Mouse (Mus musculus): ENCODE measurements at regions not wholly inside any gene's neighbourhood (a gene's known extent, or its start where the extent isn't known, plus 50 kb on each side); places are given as distances from the start of the nearest gene placed in this dataset.

DNA sequence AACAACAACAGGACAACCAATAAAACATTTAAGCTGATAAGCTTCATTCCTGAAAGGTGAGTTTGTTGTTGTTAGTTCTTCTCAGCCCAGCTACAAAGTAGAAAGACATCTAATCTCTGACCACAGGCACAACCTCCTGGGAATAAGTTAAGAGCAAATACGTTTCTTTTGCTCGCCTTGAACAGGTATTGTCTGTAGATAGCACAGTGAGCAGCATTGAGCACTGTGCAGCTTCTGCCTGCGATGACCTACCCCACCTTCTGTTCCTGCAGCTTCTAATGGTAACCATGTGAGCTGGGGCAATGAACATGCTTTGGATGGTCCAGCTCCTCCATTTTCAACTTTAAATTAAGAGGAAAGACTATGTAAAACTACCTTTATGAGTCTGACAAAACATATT, 509.8 kb upstream of the Adgrl2 start:
- no peak for DNase-seq (ENCODE audit: low read depth)

DNA sequence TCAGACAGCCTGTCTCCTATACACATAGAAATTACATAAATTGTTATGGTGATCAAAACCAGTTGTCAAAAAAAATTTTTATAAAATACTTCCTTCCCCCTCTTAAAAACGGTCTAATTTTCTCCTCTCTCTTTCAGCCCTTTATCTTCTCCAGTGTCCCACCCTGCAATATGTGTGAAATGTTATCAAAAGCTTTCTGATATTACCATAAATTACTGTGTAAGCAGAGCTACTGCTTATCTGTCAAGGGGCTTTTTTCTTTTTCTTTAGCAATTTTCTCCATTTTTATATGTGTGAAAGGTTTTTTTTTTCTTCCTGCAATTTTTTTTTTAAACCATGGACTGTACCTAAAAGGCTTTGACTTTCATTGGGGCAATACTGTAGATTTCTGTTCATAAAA, 508.4 kb upstream of the Adgrl2 start:
- DNase-seq (ENCODE audit: low read depth), result no peak

DNA sequence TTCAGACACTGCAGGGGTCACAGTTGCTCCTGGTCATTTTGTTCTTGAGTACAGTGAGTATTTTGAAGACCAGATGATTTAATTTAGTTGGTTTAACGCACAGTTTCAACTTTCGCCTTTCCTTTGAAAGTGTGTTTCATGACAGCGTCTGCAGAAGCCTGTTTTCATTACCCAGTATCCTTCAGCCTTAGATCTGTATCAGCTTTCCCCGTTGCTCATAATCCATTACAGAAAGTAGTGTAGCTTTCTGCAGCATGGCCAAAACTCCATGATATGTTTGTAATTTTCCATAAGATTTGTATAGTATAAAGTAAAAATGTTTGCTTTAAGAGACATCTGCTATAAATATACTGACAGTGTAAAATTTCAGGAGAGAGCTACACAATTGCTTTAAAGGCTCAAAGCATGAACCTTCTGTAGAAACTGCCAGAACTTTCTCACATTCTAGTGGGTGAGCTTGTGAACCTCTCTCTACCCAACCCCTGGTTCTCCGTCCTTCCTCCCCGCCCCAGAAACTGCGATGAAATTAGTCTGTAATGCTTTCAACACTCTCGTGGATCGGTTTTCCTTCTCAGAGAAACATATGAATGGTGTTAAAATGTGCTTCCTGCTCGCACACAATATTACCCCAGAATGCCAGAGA, 506.6 kb upstream of the Adgrl2 start:
- DNase-seq (ENCODE audit: low read depth), result no peak

DNA sequence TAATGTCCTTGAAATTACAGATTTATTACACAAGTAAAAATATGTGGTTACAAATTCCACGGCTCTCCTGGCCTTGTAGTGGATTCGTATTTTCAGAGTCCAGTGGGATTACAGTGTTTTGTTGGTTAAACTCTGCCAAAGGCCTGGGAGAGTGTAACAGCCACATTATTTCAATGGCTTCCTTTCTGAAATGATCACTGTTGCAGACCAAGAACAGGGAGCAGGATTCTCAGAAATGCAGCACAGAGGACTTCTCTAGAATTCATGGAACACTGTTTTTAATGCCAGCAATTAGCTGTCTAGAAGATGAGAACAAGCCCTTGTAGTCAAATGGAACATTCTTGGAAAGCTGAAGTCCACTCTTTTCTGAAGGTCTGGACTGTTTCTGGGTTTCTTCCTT, 505.8 kb upstream of the Adgrl2 start:
- DNase-seq (ENCODE audit: low read depth), result no peak

DNA sequence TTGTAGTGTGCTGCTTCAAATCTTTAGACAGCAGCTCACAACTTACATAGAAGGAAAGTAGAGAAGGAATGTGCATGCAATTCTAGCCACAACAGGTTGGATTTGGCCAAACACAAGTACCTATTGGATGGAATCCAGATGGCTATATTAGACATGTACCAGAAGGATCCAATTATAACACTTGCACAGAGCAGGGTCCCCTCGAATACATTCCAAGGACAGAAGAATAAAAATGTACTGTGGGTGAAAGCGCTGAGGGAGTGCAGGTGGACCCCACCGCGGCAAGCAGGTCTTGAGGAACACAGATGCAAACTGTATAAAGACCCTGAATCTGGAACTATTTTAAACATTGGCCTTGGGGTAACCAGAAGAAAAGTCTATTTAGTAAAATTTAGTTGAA, 497.8 kb upstream of the Adgrl2 start:
- no peak for DNase-seq (ENCODE audit: low read depth)

DNA sequence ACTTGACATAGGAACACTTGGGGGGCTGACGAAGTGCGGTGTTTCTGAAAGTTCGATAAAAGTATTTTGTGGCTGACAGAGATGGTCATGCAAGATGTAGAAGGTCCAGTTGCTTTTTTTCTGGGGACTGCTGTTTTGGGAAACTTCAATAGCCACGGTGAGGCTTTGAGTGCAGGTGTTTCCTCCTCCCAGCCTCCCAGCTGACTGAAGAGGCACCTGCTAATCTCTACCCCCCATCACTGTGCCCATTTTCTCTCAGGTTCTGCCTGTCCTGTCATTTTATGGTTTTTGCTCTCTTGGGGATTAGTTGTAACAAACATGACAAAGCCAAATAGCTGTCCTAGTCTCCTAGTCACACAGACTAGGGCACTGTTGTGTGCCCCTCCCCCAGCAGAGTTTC, 495.1 kb upstream of the Adgrl2 start:
- no peak for DNase-seq (ENCODE audit: low read depth)

DNA sequence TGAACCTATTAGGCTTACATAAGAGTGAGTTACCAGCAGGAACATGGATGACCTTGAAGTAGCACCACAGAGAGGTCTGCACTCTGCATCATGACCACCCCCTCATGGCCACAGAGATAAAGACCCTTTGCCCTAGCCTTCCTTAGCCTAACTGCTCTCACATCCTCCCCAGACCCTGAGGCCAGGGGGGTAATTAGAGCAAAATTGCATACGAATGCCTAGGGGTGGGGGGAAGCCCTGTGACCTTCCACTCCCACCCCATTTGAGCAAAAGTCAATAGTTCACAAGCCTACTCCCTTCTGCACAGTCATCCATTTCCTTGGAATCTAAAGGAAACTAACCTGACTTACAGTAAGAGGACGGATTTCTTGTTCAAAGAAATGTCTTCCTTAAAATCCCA, 494.0 kb upstream of the Adgrl2 start:
- no peak for DNase-seq (ENCODE audit: low read depth)

DNA sequence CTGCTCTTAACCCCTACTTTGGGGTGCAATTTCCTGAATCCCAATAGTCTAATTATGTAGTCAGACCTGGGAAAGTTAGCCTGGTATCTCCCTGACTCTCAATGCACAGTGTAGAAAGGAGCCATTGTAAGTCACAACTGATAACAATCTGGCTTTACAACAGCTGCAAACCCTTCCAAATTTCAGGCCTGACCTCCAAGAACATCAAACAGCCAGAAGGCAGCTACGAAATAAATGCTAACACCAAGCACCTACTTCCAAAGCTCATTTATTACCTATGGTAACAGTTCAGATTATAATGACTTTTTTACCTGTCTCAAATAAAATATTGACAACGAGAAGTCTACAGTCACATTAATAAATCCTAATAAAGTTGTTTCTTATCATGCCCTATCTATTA, 485.8 kb upstream of the Adgrl2 start:
- no peak for DNase-seq (ENCODE audit: low read depth)

DNA sequence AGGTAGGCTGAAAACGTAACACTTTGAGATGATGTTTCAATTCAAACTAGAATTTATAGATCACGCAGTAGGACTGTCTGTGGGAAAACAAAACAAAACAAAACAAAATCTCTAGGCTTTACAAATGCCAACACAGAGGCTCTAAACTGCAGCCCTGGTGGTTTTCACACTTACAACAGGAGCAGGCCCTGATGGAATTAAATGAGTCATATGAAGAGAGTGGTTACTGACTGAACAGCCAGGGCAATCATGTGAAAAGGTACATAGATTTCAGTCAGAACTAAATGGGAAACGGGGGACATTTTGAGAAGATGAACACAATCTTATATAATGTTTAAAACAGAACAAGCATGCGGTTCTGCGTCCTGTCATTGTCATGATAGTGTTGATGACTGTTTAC, 476.6 kb upstream of the Adgrl2 start:
- DNase-seq (ENCODE audit: low read depth), result no peak

DNA sequence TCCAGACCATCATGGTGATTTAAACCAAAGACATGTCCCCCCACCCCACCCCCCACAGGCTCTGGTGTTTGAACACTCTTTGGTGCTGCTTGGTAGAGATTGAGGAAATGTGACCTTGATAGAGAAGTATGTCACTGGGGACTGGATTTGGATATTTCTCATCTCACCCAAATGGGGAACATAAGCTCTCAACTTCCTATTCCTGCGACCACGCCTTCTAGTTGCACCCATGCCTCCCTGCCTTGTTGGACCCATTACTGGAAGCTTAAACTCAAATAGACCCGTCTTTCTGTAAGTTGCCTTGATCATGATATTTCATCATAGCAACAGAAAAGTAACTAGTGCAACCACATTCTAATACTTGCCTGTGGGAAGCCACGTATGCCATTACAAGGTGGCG, 474.2 kb upstream of the Adgrl2 start:
- no peak for DNase-seq (ENCODE audit: low read depth)

DNA sequence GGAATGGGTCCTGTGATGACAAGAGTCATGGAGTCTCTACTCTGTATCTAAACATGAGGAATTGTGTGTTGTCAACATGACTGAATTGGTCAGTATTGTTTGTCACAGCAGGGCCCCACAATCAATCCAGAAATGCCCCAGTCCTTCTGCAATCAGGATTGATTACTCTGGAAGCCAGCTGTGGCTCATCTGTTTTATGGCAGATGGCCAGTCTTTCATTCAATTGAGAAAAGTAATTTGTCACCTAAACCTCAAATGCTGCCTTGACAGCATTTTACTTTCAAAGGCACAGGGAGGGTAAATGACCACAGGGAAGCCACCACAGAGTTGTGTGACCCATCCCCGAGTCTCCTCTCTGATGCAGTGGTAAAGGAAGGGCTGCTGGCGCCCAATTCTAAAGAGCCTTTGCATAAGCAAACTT, 471.8 kb upstream of the Adgrl2 start:
- DNase-seq (ENCODE audit: low read depth), result no peak

DNA sequence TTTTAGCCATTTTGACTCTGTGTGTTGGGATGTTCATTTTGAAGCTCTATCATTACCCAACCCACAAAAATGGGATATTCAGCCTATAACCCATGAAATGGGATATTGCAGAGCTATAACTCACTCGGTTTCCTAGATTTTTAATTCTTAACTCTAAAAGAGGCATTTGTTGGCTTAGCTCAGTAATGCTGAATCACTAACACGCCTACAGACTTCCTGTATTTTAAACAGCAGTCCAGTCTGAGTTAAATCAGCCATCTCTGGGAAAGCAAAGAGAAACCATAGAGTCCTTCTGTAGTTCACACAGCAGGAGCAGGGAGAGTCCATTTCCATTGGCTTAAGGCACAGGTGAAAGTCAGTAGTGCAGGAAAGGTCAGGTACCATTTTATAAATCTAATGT, 471.3 kb upstream of the Adgrl2 start:
- DNase-seq (ENCODE audit: low read depth), result peak; percentile 23

DNA sequence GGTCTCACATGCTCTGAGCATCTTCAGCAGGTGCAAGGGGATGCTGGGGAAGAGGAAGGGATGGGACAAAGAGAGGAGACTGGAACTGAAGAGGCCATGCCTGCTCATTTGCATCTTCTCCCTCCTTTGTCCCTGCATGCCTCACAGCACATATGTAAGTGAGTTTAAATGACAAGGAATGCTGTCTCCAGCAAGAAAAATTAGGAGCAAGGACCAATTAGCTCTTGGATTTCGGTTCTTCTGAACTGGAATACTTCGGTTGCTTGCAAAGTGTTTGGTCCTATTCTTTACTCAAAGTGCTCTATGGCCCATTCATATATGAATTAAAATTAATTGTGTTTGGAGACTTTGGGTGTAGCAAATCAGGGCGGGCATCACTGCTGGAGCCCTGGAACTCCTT, 459.0 kb upstream of the Adgrl2 start:
- DNase-seq (ENCODE audit: low read depth), result no peak

DNA sequence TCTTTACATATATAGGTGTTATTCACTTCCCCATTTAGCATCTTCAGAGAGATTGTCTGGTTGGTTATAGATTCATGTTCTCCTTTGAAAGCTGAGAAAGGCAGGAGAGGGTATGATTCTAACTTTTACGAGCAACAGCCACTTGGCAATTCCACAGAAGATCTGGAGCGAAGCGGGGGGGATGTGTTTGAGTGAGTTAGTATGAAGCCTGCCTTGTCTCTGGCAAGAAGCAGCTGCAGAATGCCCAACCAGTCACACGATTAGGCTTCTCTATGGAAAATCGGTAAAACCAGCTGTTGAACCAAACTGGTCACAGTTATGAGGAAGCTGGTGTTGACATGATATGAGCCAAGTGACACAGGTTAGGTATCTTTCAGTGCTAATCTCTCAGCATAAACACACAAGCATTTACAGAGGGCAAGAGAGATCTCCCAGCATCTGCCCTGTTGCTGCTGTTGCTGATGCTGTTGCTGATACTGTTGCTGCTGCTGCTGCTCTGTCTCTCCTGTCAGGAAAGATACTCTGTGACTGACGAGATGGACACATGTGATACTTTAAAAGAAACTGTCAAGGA, 455.7 kb upstream of the Adgrl2 start:
- no peak for DNase-seq (ENCODE audit: low read depth)

DNA sequence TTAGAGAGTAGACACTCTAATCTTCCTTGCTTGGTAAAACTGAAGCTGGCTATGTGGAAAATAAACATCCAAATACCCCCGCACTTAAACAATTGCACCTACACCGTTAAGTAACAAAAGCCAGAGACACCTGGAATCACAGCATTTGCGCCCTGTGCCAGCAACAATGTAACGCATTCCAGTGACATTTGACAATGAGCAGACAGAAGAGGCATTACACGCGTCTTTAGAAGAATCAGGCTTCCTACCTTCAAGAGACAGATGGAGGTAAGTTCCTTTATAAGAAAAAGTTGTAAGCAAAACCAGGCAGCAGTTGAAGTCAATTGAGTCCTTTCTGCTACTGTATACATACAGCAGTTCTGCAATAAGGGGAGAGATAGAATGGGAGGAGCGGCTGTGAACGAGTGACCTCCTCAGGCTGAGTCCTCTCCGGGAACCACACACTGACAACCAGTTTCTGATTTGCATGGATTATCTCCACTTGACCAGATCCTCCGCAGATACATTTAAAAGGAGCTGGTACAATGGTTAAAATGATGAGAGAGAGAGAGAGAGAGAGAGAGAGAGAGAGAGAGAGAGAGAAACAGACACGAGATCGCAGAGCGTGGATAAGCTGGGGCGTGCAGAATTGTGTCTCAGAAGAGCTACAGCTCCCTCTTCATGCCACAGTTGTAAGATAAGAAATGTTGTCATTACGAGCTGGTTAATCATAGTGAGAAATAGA, 454.7 kb upstream of the Adgrl2 start:
- no peak for DNase-seq (ENCODE audit: low read depth)

DNA sequence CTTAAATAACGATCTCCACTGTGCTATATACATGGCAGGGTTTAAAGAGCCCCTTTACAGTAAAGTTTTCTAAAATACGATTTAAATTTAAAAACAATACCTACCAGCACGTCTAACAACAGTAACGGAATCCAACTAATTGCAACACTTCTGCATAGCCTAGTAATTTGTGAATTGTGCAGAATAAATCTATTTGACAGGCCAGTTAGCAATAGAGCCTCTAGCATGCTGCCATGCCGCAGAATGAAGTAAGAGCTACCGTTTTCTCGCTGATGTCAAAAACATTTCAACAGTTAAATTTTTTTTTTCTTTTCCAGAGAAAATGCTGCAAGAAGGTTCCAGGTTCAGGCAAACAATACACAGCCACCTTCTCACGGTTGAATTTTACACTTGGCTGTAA, 454.0 kb upstream of the Adgrl2 start:
- DNase-seq (ENCODE audit: low read depth), result no peak

DNA sequence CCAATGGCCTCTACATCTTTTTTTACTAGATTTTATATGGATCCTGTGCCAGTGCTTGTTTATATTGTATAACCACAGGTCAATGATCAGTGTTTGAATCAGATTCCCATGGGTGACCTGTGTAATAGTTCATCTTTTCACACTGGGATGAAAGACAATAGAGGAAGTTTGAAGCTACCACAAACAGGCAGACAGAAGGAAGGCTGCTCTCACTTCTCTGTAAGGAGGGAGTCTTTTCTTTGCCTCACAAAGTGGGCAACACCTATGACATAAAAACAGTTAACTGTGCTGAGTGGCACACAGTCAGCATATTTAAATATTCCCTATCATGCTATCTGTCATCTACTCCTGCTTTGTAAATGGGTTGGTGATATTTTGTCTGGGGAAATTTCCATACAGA, 450.9 kb upstream of the Adgrl2 start:
- DNase-seq (ENCODE audit: low read depth), result no peak

DNA sequence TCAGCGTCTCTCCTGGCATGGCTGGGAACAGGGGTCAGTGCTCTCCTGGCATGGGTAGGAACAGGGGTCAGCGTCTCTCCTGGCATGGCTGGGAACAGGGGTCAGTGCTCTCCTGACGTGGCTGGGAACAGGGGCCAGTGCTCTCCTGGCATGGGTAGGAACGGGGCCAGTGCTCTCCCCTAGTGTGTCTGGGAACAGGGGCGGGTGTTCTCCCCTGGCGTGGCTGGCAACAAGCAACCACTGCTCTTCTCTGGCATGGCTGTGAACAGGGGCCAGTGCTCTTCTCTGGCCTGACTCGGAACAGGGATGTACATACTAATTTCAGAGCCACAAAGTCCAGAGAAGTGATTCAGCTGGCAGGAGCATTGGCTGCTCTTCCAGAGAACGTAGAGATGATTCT, 447.4 kb upstream of the Adgrl2 start:
- DNase-seq (ENCODE audit: low read depth), result no peak

DNA sequence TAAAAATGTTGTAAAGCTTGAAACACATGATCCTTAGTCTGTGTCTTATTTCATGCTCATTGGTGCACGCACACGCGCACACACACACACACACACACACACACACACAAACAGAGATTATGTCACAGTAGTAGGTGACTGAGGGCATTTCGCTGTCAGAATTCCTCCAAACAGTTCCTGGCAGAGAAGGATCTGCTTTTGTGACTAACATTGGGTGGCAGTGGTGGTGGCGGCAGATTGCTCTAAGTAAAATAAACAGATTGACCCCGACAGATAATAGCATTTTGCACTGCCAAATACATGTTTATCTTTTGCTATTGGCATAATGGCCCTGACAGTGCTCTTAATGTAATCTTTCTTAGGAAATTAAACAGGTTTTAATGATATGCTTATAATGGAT, 446.6 kb upstream of the Adgrl2 start:
- no peak for DNase-seq (ENCODE audit: low read depth)

DNA sequence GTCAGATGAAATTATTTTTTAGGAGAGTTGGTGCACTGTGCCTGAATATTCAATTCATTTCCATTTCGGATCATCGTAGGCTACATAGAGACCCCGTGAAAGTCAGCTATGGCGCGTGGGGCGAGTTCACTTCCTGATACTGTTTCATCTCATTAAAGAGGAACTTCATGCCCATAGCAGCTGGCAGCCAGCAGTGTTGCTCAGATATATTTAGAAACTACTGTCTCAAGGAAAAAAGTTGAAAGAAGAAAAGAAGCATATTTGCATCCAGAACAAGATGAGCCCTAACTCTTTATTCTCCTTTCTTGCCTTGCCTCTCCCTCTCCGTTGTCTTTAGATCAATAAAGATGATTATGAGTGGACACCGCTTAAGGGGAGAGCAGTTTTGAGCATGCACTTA, 446.1 kb upstream of the Adgrl2 start:
- DNase-seq (ENCODE audit: low read depth), result no peak

DNA sequence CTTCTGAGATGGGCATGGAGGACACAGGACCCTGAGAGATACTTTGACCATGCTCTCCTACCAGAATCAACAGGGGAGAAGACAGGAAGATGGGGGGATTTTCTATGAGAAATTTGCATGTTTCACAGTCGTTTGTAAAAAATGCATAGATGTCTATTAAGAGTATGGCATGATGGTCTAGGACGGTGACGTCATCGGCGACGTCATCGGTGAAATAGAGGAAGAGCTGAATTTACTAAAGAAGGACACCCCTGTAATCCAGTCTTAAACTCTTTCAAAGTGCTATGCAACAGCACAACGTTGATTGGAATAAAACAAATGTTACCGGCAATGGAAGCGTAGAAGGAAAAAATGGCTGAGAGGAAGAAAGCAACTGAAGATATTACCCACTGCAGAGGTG, 441.4 kb upstream of the Adgrl2 start:
- no peak for DNase-seq (ENCODE audit: low read depth)

DNA sequence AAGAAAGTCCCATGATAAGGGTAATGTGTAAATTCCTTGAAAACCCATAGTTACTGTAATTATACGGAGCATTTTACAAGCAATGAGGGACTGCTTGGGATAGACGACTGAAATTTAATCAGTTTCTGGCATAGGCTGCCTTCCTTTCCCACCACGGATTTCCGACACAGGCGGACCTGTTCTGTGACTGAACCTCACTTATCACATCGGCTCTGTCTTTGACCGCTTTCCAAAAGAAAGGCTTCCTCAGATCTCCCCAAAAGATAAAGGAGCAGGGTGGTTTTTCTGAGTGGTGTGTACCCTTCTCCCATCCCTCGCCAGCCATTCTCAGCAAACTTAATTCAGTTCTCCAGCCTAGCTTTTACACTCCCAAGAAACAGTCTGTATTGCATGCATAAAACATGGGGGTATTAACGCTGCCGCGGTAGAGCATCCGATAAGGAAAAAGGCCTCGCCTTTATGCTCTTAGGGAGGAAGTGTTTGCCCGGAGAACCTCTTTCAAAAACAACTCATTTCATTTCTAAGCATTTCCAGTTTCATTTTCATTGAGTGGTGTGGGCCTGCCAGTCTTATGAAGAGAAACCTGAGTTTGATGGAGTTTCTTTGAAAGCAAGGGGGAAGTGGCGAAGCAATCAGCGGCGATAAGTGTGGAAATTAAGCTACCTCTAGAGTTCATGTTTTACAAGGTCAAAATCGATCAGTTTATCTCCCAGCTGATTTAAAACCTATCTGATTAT, 435.8 kb upstream of the Adgrl2 start:
- DNase-seq (ENCODE audit: low read depth), result no peak

DNA sequence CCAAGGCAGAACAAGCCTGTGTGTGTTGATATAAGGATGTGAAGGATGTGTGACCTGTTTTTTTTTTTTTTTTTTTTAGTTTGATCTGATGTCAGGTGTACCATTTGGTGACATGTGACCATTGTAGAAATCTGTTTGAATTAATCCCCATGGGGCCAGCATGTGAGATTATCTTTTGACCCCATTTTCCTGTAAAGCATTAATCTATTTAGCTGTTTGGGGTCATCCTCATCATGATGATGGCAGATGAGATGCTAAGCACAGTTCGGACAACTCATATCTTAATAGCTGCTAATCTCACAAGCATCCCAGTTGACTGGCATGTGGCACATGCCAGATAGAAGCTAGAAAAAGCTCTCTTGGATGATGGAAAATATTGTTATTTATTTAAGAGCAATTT, 434.0 kb upstream of the Adgrl2 start:
- DNase-seq (ENCODE audit: low read depth), result no peak

Data from fibroblast of lung, adult 2 months (primary cell).